Mouse (Mus musculus) limb, embryonic 13.5 days (tissue): ENCODE measurements around the gene Vangl2. TPM values are rescaled to one million over a fixed set of nuclear protein-coding genes. Genes with fewer than 3 reads are reported as not detected.

ENCODE experiments used
- ATAC-seq: fragments of 200-750 bp; cut with Nextera tagmentation; 2 replicates; pipeline ENCODE4 v1.8.0; 2017; ENCODE audit warnings: low read depth, moderate number of reproducible peaks, moderate TSS enrichment; ENCODE audit not compliant: low FRiP score
- H3K27ac ChIP-seq: fragments of 300-500 bp; sonication (generic); 2 replicates; pipeline ENCODE4 v1.5.1; 2015; ENCODE audit warnings: inconsistent platforms, mild to moderate bottlenecking, moderate library complexity
- H3K27me3 ChIP-seq: fragments of 300-500 bp; sonication (generic); 2 replicates; pipeline ENCODE4 v1.6.1; 2015; ENCODE audit warnings: mild to moderate bottlenecking, inconsistent platforms
- H3K36me3 ChIP-seq: fragments of 300-500 bp; sonication (generic); 2 replicates; pipeline ENCODE4 v1.6.1; 2015; ENCODE audit warnings: inconsistent platforms, mild to moderate bottlenecking, moderate library complexity
- H3K4me1 ChIP-seq: fragments of 300-500 bp; sonication (generic); 2 replicates; pipeline ENCODE4 v1.6.1; 2015; ENCODE audit warnings: inconsistent platforms
- H3K4me2 ChIP-seq: fragments of 300-500 bp; sonication (generic); replicated peaks from 2 replicates; pipeline ENCODE4 v1.6.1; 2015; ENCODE audit warnings: inconsistent platforms, mild to moderate bottlenecking, moderate library complexity
- H3K4me3 ChIP-seq: fragments of 300-500 bp; sonication (generic); 2 replicates; pipeline ENCODE4 v1.5.1; 2015; ENCODE audit warnings: moderate library complexity, mild to moderate bottlenecking, inconsistent platforms
- H3K9ac ChIP-seq: fragments of 300-500 bp; sonication (generic); 2 replicates; pipeline ENCODE4 v1.6.1; 2015; ENCODE audit warnings: mild to moderate bottlenecking, inconsistent platforms
- H3K9me3 ChIP-seq: fragments of 300-500 bp; sonication (generic); 2 replicates; pipeline ENCODE4 v1.6.1; 2016; ENCODE audit warnings: inconsistent platforms
- WGBS: fragments of 180-500 bp; shearing (Covaris S2); methylation state at CpG from one replicate; pipeline ENCODE4 v1.1.7; 2015; 5-methylcytosine and 5-hydroxymethylcytosine counted together
- polyA plus RNA-seq: library from polyadenylated mRNA; unstranded; fragments of >200 nt; fragmentation: Nextera tagmentation; extraction: Ambion mirVana; gene quantifications from 2 replicates; pipeline ENCODE4 v1.2.1, GENCODE M21; 2015

The Vangl2 gene
- polyA plus RNA-seq, 1 experiment from 2014 or later: 20.7 TPM

GRCm38 (mm10) chr1:172015312-172015939 is 12.8 kb downstream of the Vangl2 start:
- peak overlapping the region; percentile 27; the same call in 1 of the 2 replicates for H3K4me2 ChIP-seq
- no peak overlapping the region for H3K4me3 ChIP-seq
- H3K27ac ChIP-seq: peak overlapping the region; percentile 10; the same call in 1 of the 2 replicates
- no peaks in the 10 kb centered on the region for H3K9me3 ChIP-seq
- H3K27me3 ChIP-seq: no peaks in the 10 kb centered on the region
- H3K9ac ChIP-seq: no peak overlapping the region
- peaks cover 31% of the 10 kb centered on the region for H3K36me3 ChIP-seq
- ATAC-seq: no peak
- H3K4me1 ChIP-seq: peaks cover 55% of the 10 kb centered on the region
- WGBS: 66% methylated on average over 9 of the region's 9 CpGs

- Histone ChIP-seq H3K4me1 (peaks cover 49% of the 10 kb centered on the region), H3K4me2 (no peak overlapping the region), H3K9ac (no peak overlapping the region), H3K9me3 (no peaks in the 10 kb centered on the region), H3K4me3 (no peak overlapping the region), H3K36me3 (peaks cover 37% of the 10 kb centered on the region), H3K27ac (no peak overlapping the region), H3K27me3 (no peaks in the 10 kb centered on the region)
- no peak for ATAC-seq
- WGBS: 85% methylated on average over 9 of the region's 9 CpGs
Observed at GRCm38 (mm10) chr1:172014771-172015170, 13.5 kb downstream of the Vangl2 start.

GRCm38 (mm10) chr1:172012030-172012429 is 16.2 kb downstream of the Vangl2 start:
- 21% methylated on average over 5 of the region's 5 CpGs for WGBS
- Histone ChIP-seq H3K9me3 (no peaks in the 10 kb centered on the region), H3K36me3 (peaks cover 63% of the 10 kb centered on the region), H3K27me3 (no peaks in the 10 kb centered on the region), H3K4me1 (peaks cover 23% of the 10 kb centered on the region), H3K27ac (peak overlapping the region; percentile 33; the same call in 1 of the 2 replicates), H3K9ac (no peak overlapping the region), H3K4me3 (no peak overlapping the region), H3K4me2 (no peak overlapping the region)
- no peak for ATAC-seq

DNA sequence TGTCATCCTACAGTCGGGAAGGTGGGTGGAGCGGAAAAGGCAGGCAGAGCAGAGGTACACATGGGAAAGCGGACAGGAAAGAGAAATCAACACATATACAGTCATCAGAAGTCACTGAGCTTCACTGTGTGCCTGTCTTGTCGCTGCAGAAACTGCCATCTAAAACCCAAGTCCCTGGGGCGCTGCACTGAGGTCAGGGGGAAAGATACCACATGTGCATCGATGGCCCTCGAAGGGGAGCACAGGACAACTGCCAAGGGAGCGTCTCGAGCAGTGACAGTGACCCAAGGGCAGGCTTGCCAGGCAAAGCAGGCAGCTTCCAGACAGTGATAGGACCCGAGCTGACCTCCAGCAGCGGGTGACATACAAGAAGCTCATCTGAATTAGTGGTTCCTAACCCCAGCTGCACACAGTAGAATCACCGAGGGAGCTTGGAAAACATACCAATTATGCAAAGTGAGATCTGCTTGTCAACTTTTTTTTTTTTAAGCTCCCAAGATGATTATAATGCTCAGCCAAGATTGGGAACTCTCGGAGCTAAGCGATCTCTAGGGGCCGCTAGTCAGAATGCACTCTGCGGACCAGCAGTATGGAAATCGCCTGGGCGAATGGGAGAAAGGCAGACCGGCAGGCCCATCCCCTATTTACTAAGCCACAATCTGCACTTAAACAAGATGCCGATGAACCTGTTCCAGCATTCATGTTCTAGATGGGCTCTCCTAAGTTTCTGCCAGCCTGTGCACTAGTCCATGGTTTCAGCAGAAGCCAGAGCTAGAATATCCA is 18.0 kb downstream of the Vangl2 start:
- Histone ChIP-seq H3K9ac (no peak overlapping the region), H3K4me2 (no peak overlapping the region), H3K27ac (no peak overlapping the region), H3K4me3 (no peak overlapping the region), H3K27me3 (no peaks in the 10 kb centered on the region), H3K36me3 (peaks cover 81% of the 10 kb centered on the region), H3K4me1 (0 out of 2 replicates have a peak, but pooled peaks cover 5% of the 10 kb centered on the region), H3K9me3 (no peaks in the 10 kb centered on the region)
- ATAC-seq: no peak
- 96% methylated on average over 20 of the region's 20 CpGs for WGBS

GRCm38 (mm10) chr1:172009406-172009805 is 18.8 kb downstream of the Vangl2 start:
- Histone ChIP-seq H3K4me2 (no peak overlapping the region), H3K27ac (no peak overlapping the region), H3K4me3 (no peak overlapping the region), H3K36me3 (peaks cover 90% of the 10 kb centered on the region), H3K9ac (no peak overlapping the region), H3K4me1 (no peaks in the 10 kb centered on the region), H3K9me3 (no peaks in the 10 kb centered on the region), H3K27me3 (no peaks in the 10 kb centered on the region)
- no peak for ATAC-seq
- WGBS: 95% methylated on average over 21 of the region's 21 CpGs

DNA sequence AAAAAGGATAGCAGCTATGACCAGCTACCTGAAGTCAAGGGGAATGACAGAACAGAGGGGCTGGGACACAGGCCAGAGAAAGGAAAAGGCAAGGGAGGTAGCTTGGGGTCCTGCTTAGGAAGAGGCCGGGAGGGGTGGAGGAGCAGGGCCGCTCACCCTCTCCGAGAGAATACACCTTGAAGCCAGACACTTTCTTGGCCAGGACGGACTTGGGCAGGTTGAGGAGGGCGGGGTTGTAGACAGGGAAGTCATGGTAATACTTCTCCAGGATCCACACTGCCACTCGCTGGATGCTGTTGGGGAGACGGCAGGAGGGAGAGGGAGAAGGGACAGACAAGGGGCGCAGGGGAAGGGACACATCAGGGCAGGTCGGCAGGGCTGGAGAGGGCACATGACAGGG is 19.9 kb downstream of the Vangl2 start:
- WGBS: 90% methylated on average over 9 of the region's 9 CpGs
- H3K36me3 ChIP-seq: peaks cover 99% of the 10 kb centered on the region

GRCm38 (mm10) chr1:172007761-172008160 is 20.5 kb downstream of the Vangl2 start:
- peaks cover 99% of the 10 kb centered on the region for H3K36me3 ChIP-seq
- 96% methylated on average over 21 of the region's 21 CpGs for WGBS

More for the DNA sequence above, 19.9 kb downstream of the Vangl2 start:
- Histone ChIP-seq H3K27ac (no peak overlapping the region), H3K9me3 (no peaks in the 10 kb centered on the region), H3K9ac (no peak overlapping the region), H3K27me3 (no peaks in the 10 kb centered on the region), H3K4me3 (no peak overlapping the region), H3K4me1 (no peaks in the 10 kb centered on the region), H3K4me2 (no peak overlapping the region)
- ATAC-seq: no peak

GRCm38 (mm10) chr1:172001665-172002064 is 26.6 kb downstream of the Vangl2 start:
- WGBS: 69% methylated on average over 12 of the region's 12 CpGs
- H3K4me3 ChIP-seq: no peak overlapping the region
- no peaks in the 10 kb centered on the region for H3K27me3 ChIP-seq
- ATAC-seq: no peak
- H3K27ac ChIP-seq: no peak overlapping the region
- no peaks in the 10 kb centered on the region for H3K9me3 ChIP-seq
- H3K4me1 ChIP-seq: no peaks in the 10 kb centered on the region
- no peak overlapping the region for H3K9ac ChIP-seq
- H3K36me3 ChIP-seq: peaks cover 59% of the 10 kb centered on the region
- no peak overlapping the region for H3K4me2 ChIP-seq

More at GRCm38 (mm10) chr1:172007761-172008160, 20.5 kb downstream of the Vangl2 start:
- no peak overlapping the region for H3K4me3 ChIP-seq
- H3K27ac ChIP-seq: no peak overlapping the region
- H3K9ac ChIP-seq: no peak overlapping the region
- ATAC-seq: no peak
- no peaks in the 10 kb centered on the region for H3K4me1 ChIP-seq
- H3K27me3 ChIP-seq: no peaks in the 10 kb centered on the region
- no peaks in the 10 kb centered on the region for H3K9me3 ChIP-seq
- no peak overlapping the region for H3K4me2 ChIP-seq

- WGBS: 43% methylated on average over 3 of the region's 3 CpGs
- Histone ChIP-seq H3K27ac (no peak overlapping the region), H3K9ac (no peak overlapping the region), H3K4me2 (no peak overlapping the region), H3K27me3 (no peaks in the 10 kb centered on the region), H3K9me3 (no peaks in the 10 kb centered on the region), H3K4me3 (no peak overlapping the region), H3K36me3 (peaks cover 49% of the 10 kb centered on the region), H3K4me1 (no peaks in the 10 kb centered on the region)
- no peak for ATAC-seq
Observed at GRCm38 (mm10) chr1:172000641-172001040, 27.6 kb downstream of the Vangl2 start.

- Histone ChIP-seq H3K9me3 (no peaks in the 10 kb centered on the region), H3K4me3 (no peak overlapping the region), H3K4me2 (no peak overlapping the region), H3K9ac (no peak overlapping the region), H3K27me3 (no peaks in the 10 kb centered on the region), H3K36me3 (peaks cover 32% of the 10 kb centered on the region), H3K27ac (no peak overlapping the region), H3K4me1 (0 out of 2 replicates have a peak, but pooled peaks cover 3% of the 10 kb centered on the region)
- ATAC-seq: no peak
- WGBS: 87% methylated on average over 13 of the region's 13 CpGs
Observed at GRCm38 (mm10) chr1:171998820-171999597, 29.2 kb downstream of the Vangl2 start.

- no peak for ATAC-seq
- no peak overlapping the region for H3K27ac ChIP-seq
- no peak overlapping the region for H3K9ac ChIP-seq
- no peaks in the 10 kb centered on the region for H3K27me3 ChIP-seq
- peaks cover 9% of the 10 kb centered on the region for H3K36me3 ChIP-seq
- 79% methylated on average over 7 of the region's 7 CpGs for WGBS
- no peaks in the 10 kb centered on the region for H3K9me3 ChIP-seq
- no peak overlapping the region for H3K4me2 ChIP-seq
- H3K4me1 ChIP-seq: 0 out of 2 replicates have a peak, but pooled peaks cover 3% of the 10 kb centered on the region
- H3K4me3 ChIP-seq: no peak overlapping the region
Observed at GRCm38 (mm10) chr1:171996701-171997100, 31.5 kb downstream of the Vangl2 start.
